Mouse (Mus musculus) limb, embryonic 14.5 days (tissue): ENCODE data around the gene Rab6b. TPM values are rescaled to one million over a fixed set of nuclear protein-coding genes. Genes with fewer than 3 reads are reported as not detected.

Source experiments
- ATAC-seq: fragments of 200-750 bp; cut with Nextera tagmentation; 2 replicates; pipeline ENCODE4 v1.8.0; 2017; ENCODE audit warnings: low read depth, moderate number of reproducible peaks, moderate TSS enrichment; ENCODE audit not compliant: low FRiP score
- DNase-seq: peaks from one replicate; pipeline ENCODE4 v3.0.0-alpha.2; 2015; ENCODE audit warnings: low spot score
- H3K27ac ChIP-seq: fragments of 300-500 bp; sonication (generic); replicated peaks from 2 replicates; pipeline ENCODE4 v1.5.1; 2014; ENCODE audit warnings: low read depth, mild to moderate bottlenecking, low read length, moderate library complexity, mixed read lengths
- H3K27me3 ChIP-seq: fragments of 300-500 bp; sonication (generic); 2 replicates; pipeline ENCODE4 v1.6.1; 2014; ENCODE audit warnings: low read length, mixed read lengths; ENCODE audit not compliant: control insufficient read depth, insufficient read depth
- H3K36me3 ChIP-seq: fragments of 300-500 bp; sonication (generic); 2 replicates; pipeline ENCODE4 v1.6.1; 2014; ENCODE audit warnings: mild to moderate bottlenecking, low read length, moderate library complexity, mixed read lengths; ENCODE audit not compliant: control insufficient read depth, insufficient read depth
- H3K4me1 ChIP-seq: fragments of 300-500 bp; sonication (generic); 2 replicates; pipeline ENCODE4 v1.6.1; 2014; ENCODE audit warnings: antibody characterized with exemption, low read length, mixed read lengths; ENCODE audit not compliant: control insufficient read depth, insufficient read depth
- H3K4me2 ChIP-seq: fragments of 300-500 bp; sonication (generic); replicated peaks from 2 replicates; pipeline ENCODE4 v1.6.1; 2014; ENCODE audit warnings: low read depth, mild to moderate bottlenecking, low read length, moderate library complexity; ENCODE audit not compliant: severe bottlenecking
- H3K4me3 ChIP-seq: fragments of 300-500 bp; sonication (generic); replicated peaks from 2 replicates; pipeline ENCODE4 v1.5.1; 2014; ENCODE audit warnings: low read length
- H3K9ac ChIP-seq: fragments of 300-500 bp; sonication (generic); 2 replicates; pipeline ENCODE4 v1.6.1; 2014; ENCODE audit warnings: mild to moderate bottlenecking, low read depth, low read length, moderate library complexity; ENCODE audit not compliant: severe bottlenecking
- H3K9me3 ChIP-seq: fragments of 300-500 bp; sonication (generic); 2 replicates; pipeline ENCODE4 v1.6.1; 2016; ENCODE audit warnings: low read length; ENCODE audit not compliant: control insufficient read depth
- POLR2A ChIP-seq: fragments of 200-500 bp; IDR thresholded peaks from 2 replicates; pipeline ENCODE4 v1.8.0; 2012; ENCODE audit warnings: inconsistent platforms, mild to moderate bottlenecking, moderate library complexity, borderline replicate concordance; ENCODE audit not compliant: insufficient read depth, insufficient read length; ENCODE audit errors: extremely low read depth
- WGBS: fragments of 180-500 bp; shearing (Covaris S2); extraction: QIAGEN DNeasy Blood & Tissue Kit; methylation state at CpG from one replicate; pipeline ENCODE4 v1.1.7; 2014; 5-methylcytosine and 5-hydroxymethylcytosine counted together
- polyA plus RNA-seq, 2 experiments: library from polyadenylated mRNA; depleted of rRNA in 1 of 2; stranded (reverse) in 1 of 2; unstranded in 1 of 2; fragments of >200 nt; fragmentation: Nextera tagmentation in 1 of 2; extraction: Ambion mirVana in 1 of 2; gene quantifications; 2 replicates each; pipeline versions ENCODE4 v1.2.1 to v1.2.3; 2012 to 2014

Rab6b gene
- polyA plus RNA-seq, 2 experiments = 4.2 to 8.1 TPM

DNA sequence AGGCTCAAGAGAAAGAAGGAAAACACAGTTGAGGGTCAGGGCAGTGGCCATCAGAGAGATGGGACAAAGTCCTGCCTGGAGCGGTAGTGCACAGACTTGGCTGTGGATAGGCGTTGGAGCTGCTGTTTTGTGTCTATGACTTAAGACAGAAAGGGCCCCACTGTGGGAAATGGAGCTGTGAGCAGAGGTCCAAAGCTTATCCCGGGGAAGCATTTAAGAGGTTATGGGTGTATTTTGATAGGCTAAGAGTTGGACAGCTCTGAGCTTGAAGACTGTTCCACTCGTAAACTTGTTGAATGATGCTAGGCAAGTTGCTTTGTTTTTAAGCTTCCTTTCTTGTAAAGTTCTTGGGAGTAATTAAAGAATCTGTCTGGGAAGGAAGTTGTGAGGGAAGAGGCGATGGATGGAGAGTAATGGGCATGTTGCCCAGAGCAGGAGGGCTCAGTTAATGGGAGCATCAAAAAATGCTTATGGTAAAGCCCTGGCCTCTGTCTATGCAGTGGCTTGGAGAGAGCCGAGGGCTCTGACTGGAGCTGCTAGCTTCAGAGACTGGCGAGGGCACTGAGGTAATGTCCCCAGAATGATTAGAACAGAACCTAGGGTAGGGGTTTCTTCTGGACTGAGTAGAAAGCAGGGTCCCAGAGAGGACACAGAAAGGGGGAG is 39.9 kb upstream of the Rab6b start:
- Histone ChIP-seq H3K27me3 (no peaks in the 10 kb centered on the region), H3K4me2 (no peak overlapping the region), H3K9me3 (no peaks in the 10 kb centered on the region), H3K4me3 (no peak overlapping the region), H3K9ac (no peak overlapping the region), H3K36me3 (no peaks in the 10 kb centered on the region), H3K27ac (no peak overlapping the region), H3K4me1 (peaks cover 5% of the 10 kb centered on the region)
- peak; percentile 59; the same call in 1 of the 2 replicates for ATAC-seq
- WGBS = 54% methylated on average over 7 of the region's 7 CpGs
- no peak for DNase-seq
- no peak for TF ChIP-seq POLR2A

DNA sequence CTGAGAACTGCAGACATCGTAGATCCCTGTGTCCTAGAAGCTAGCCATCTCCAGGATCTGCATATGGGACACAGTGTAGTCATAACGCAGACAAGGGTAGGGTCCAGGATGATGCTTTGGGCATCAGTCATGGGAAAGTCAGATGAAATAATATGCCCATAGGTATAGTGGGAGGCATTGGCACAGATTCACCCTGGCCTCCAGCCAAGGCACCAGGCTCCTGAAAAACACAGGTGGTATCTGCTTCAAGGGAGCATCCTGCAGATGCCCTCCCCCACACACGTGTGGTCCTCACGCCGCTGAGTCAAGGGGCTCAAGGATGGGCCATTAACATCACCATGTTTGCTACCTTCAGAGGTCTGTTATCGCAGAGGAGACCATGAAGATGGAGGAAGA is 39.4 kb upstream of the Rab6b start:
- no peak overlapping the region for H3K4me3 ChIP-seq

DNA sequence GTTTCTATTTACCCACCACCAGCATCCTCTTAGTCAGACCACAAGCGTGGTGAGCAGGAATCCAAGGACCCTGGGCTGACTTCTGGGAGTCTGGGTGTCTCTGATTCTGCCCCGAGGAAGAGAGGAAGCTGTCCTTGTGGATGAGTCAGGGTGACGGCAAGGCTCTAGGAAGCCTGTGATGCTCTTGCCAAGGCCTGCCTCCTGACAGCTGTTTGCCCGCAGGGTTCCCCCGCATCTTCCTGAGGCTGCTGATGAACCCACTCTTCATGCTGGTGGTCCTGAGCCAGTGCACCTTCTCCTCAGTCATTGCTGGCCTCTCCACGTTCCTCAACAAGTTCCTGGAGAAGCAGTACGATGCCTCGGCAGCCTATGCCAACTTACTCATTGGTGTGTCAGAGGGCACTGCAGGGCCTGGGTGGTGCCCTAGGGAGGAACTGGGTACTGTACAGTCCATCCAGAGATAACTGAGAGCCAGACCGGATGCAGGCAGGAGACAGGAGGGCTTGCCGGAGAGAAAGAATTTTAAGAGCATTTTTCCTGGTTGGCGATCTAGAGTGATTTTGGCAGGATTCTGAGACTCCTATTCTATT is 38.6 kb upstream of the Rab6b start:
- H3K4me3 ChIP-seq = no peak overlapping the region
- DNase-seq (no peak), ATAC-seq (no peak)
- no peak overlapping the region for H3K9ac ChIP-seq
- no peaks in the 10 kb centered on the region for H3K9me3 ChIP-seq
- no peaks in the 10 kb centered on the region for H3K36me3 ChIP-seq
- no peaks in the 10 kb centered on the region for H3K4me1 ChIP-seq
- no peaks in the 10 kb centered on the region for H3K27me3 ChIP-seq
- 80% methylated on average over 11 of the region's 11 CpGs for WGBS
- TF ChIP-seq POLR2A = no peak
- H3K4me2 ChIP-seq = no peak overlapping the region
- H3K27ac ChIP-seq = no peak overlapping the region

More for the DNA sequence above, 39.4 kb upstream of the Rab6b start:
- no peak for TF ChIP-seq POLR2A
- Histone ChIP-seq H3K27me3 (no peaks in the 10 kb centered on the region), H3K36me3 (no peaks in the 10 kb centered on the region), H3K4me1 (peaks cover 1% of the 10 kb centered on the region), H3K27ac (no peak overlapping the region), H3K9me3 (no peaks in the 10 kb centered on the region), H3K9ac (no peak overlapping the region), H3K4me2 (no peak overlapping the region)
- no peak for DNase-seq
- 0 out of 2 replicates have a peak, but pooled peaks have one; percentile 19 for ATAC-seq
- 92% methylated on average over 6 of the region's 6 CpGs for WGBS

GRCm38 (mm10) chr9:103076836-103077531 is 34.6 kb upstream of the Rab6b start:
- H3K4me1 ChIP-seq = no peaks in the 10 kb centered on the region
- H3K9ac ChIP-seq = no peak overlapping the region
- H3K4me2 ChIP-seq = no peak overlapping the region
- no peaks in the 10 kb centered on the region for H3K27me3 ChIP-seq
- H3K9me3 ChIP-seq = no peaks in the 10 kb centered on the region
- ATAC-seq = no peak
- no peak for TF ChIP-seq POLR2A
- no peaks in the 10 kb centered on the region for H3K36me3 ChIP-seq
- no peak overlapping the region for H3K27ac ChIP-seq
- H3K4me3 ChIP-seq = no peak overlapping the region
- WGBS = 74% methylated on average over 21 of the region's 21 CpGs
- no peak for DNase-seq

DNA sequence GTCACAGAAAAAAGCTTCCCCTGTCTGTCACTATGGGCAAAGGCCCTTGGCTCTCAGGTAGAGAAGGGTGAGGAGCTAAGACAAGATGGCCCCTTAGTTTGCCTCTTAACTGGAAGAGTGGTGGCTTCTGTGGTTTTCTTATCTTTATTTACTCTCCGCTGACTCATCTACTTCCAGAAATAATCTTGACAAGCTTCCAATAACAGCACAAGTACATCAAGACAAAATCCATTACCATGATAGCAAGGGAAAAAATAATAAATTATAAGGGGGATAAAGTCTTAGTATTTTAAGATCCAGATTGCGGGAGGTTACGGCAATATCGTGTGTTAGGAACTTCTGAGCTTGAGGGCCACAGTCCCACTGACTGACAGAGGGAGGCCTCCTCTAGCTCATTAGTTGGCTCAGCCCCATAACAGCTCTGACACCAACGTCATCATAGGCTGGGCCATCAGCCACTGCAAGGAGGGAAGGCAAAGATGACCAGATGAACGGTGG is 33.3 kb upstream of the Rab6b start:
- Histone ChIP-seq H3K9me3 (no peaks in the 10 kb centered on the region), H3K4me1 (no peaks in the 10 kb centered on the region), H3K4me3 (no peak overlapping the region), H3K9ac (no peak overlapping the region), H3K27ac (no peak overlapping the region), H3K4me2 (no peak overlapping the region), H3K36me3 (no peaks in the 10 kb centered on the region), H3K27me3 (no peaks in the 10 kb centered on the region)
- DNase-seq = no peak
- ATAC-seq = no peak
- WGBS = 91% methylated on average over 6 of the region's 6 CpGs
- TF ChIP-seq POLR2A = no peak
